Comparison of ENCODE assay signal across 11 mouse cellular contexts in genomic region chr7:91442447-91443376, GRCm38 (mm10).
DNase-seq lines count a peak whose midpoint lies in the region; ATAC-seq lines count a peak whose summit lies in the region.
"Had no signal": no experiment of that assay in that cellular context is flagged by ENCODE, and none has a peak within 500 bp of the region (broad histone marks: within the 10 kb centered on the region; RNA-seq: fewer than 3 reads in every experiment).

No protein-coding gene starts in this region.

- WGBS in forebrain, embryonic 15.5 days, result 45% methylated on average over 11 of the region's 11 CpGs

- no peak overlapping the region for H3K4me3 ChIP-seq in forebrain, embryonic 15.5 days
- H3K4me3 ChIP-seq: liver, embryonic 15.5 days had no signal

- ATAC-seq in forebrain, embryonic 15.5 days (replicated peaks), result peak; percentile 87
- no peak for ATAC-seq in granulocyte monocyte progenitor cell, adult 5-6 weeks (replicated peaks; ENCODE audit: poor library complexity, severe bottlenecking)
- ATAC-seq: Patski had no signal

- peak; percentile 16 to 35 for DNase-seq in cerebellum, postnatal 14 days
- DNase-seq in cerebellum, adult 8-10 months, result no peak
- DNase-seq in left cerebral cortex, postnatal 14 days (ENCODE audit: low spot score in 2 of 2), result peak; percentile 67 to 76
- peak; percentile 30 to 54 for DNase-seq in right cerebral cortex, adult 2 months (ENCODE audit: low spot score in 2 of 2)
- DNase-seq in B cell, adult 2 months, result no peak
- no peak for DNase-seq in adipocyte (ENCODE audit: low spot score)
- DNase-seq: cerebellum, adult 11 months had no signal

- H3K4me1 ChIP-seq in forebrain, embryonic 15.5 days, result peaks cover 26% of the 10 kb centered on the region
- H3K4me1 ChIP-seq: liver, embryonic 15.5 days had no signal

- H3K4me2 ChIP-seq in forebrain, embryonic 15.5 days (replicated peaks), result no peak overlapping the region; the same call in 1 of the 2 replicates
- H3K4me2 ChIP-seq: liver, embryonic 15.5 days had no signal

- no peaks in the 10 kb centered on the region for H3K27me3 ChIP-seq in forebrain, embryonic 15.5 days
- H3K27me3 ChIP-seq: liver, embryonic 15.5 days; Patski had no signal

- no peaks in the 10 kb centered on the region for H3K9me3 ChIP-seq in forebrain, embryonic 15.5 days
- H3K9me3 ChIP-seq: liver, embryonic 15.5 days had no signal

- H3K36me3 ChIP-seq in forebrain, embryonic 15.5 days, result no peaks in the 10 kb centered on the region
- H3K36me3 ChIP-seq: liver, embryonic 15.5 days had no signal

- H3K27ac ChIP-seq in forebrain, embryonic 15.5 days (replicated peaks), result peak overlapping the region; percentile 89
- H3K27ac ChIP-seq: liver, embryonic 15.5 days had no signal

- H3K9ac ChIP-seq in forebrain, embryonic 15.5 days (replicated peaks), result no peak overlapping the region
- H3K9ac ChIP-seq: liver, embryonic 15.5 days had no signal

- intact Hi-C loops in left cerebral cortex, postnatal 14 days (cut with DNase I), result no loop called here

Comparison
In these comparisons a context has a peak if more than half of its experiments do, and no peak if none do; other contexts are left out.
1. DNase-seq: peak in cerebellum, postnatal 14 days (2 of 2), left cerebral cortex, postnatal 14 days (2 of 2) and right cerebral cortex, adult 2 months (2 of 2); none in cerebellum, adult 8-10 months (single experiment), B cell, adult 2 months (0 of 2) and adipocyte (single experiment).